Mouse (Mus musculus) kidney, adult 10 weeks (tissue): ENCODE results near the gene Endov. TPM values are rescaled to one million over a fixed set of nuclear protein-coding genes. Genes with fewer than 3 reads are reported as not detected.

ENCODE experiments used
- polyA plus RNA-seq: library from polyadenylated mRNA; stranded (reverse); fragments of 350-450 nt; fragmentation: Illumina TruSeq; extraction: RNeasy Lipid Tissue Mini Kit (QIAGEN cat#74804); gene quantifications from one replicate; pipeline ENCODE4 v1.2.3, GENCODE M21; 2014; ENCODE audit warnings: low read depth, low replicate concordance

Gene Endov
- polyA plus RNA-seq: 0.28 TPM

GRCm38 (mm10) chr11:119490861-119491689 is at the start of gene Endov:
TSS of gene Endov (plus strand) at chr11:119491347.

GRCm38 (mm10) chr11:119547183-119547921 is 56.2 kb downstream of the Endov start, which contains the start of gene Nptx1:
TSS of gene Nptx1 (minus strand) at chr11:119547753.

Other genes with a start within 250 kb of the Endov start
- 0.24 TPM for gene Gaa, start 223.5 kb upstream of the Endov start, polyA plus RNA-seq
- 49.1 TPM for gene Eif4a3, start 191.3 kb upstream of the Endov start, polyA plus RNA-seq
- gene Card14, start 183.6 kb upstream of the Endov start, polyA plus RNA-seq: not detected
- 1.5 TPM for gene Sgsh, start 135.8 kb upstream of the Endov start, polyA plus RNA-seq
- 2.0 TPM for gene Slc26a11, start 135.8 kb upstream of the Endov start, polyA plus RNA-seq
- 18.4 TPM for gene Rnf213, start 98.2 kb upstream of the Endov start, polyA plus RNA-seq
- gene Nptx1, start 56.4 kb downstream of the Endov start, polyA plus RNA-seq: not detected
- 1.4 TPM for gene Rptor, start 111.6 kb downstream of the Endov start, polyA plus RNA-seq